Mouse (Mus musculus): ENCODE results near the gene Gadl1.

- TF ChIP-seq CTCF (IDR thresholded peaks at IDR 0.05; ENCODE audit: insufficient read depth, low read depth, low read length) (no peak), POLR2A (IDR thresholded peaks at IDR 0.05; ENCODE audit: insufficient read depth, low read depth, low read length) (no peak)
Observed at GRCm38 (mm10) chr9:115893131-115893530, 16.1 kb upstream of the Gadl1 start.
